Mouse (Mus musculus): ENCODE data around the gene Bsn. TPM values are rescaled to one million over a fixed set of nuclear protein-coding genes. Genes with fewer than 3 reads are reported as not detected.

Bsn gene
- total RNA-seq, 2 experiments from 2014 or later, result 0.07 to 0.11 TPM

DNA sequence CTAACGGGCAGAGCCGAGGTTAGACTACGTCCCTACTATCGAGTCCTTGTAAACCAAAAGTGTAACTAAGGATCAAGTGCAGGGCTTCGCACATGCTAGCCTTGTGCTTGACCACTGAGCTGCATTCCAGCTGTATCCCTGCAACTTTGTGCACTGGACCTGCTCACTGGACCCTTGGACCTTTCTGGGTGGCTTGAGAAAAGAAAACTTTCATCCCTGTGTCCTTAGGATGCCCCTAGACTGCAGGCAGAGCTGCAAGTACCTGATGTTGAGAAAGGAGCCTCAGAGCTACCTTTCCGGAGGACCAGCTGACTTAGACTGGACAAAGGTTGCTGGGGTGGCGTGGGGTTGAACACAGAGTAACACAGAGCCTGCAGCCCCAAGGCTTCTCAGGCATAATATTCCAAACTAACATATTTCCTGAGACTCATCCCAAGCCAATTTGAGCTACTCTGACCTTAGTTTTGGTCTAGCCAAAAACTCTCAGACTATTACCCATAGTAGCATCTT, 99.5 kb downstream of the Bsn start:
- no peak for DNase-seq

DNA sequence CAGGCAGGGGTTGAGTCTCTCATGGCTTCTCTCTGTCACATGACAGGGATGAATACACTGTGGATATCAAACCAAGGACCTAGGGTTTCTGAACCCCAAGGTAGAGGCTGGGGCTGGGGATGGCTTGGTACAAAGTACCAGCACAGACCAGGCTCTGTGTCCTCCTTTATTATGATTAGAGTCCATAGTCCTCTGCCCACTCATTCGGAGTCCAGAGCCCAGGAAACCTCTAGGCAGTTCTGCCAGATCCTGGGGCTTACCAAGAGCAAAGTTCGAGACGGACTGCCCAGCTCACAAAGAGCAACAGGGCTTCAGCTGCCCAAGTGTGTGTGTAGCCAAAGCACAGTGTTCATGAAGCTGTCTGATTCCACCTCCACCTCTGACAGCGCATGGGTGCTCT, 104.9 kb downstream of the Bsn start:
- DNase-seq, result no peak

DNA sequence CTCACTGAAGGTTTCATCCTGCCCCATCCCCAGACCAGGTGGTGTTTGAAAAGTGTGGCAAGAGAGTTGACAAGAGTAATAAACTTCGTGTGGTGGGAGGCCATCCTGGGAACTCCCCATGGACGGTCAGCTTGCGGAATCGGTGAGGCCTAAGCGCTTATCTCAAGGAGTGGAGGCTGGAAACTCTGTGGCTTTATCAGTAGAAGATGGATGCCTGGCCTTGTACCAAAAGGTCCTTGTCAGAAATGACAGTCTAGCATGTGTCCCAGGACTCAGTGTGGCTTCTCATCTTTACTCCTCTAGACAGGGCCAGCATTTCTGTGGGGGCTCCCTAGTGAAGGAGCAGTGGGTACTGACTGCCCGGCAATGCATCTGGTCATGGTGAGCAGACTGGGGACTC, 106.6 kb downstream of the Bsn start:
- no peak for DNase-seq

DNA sequence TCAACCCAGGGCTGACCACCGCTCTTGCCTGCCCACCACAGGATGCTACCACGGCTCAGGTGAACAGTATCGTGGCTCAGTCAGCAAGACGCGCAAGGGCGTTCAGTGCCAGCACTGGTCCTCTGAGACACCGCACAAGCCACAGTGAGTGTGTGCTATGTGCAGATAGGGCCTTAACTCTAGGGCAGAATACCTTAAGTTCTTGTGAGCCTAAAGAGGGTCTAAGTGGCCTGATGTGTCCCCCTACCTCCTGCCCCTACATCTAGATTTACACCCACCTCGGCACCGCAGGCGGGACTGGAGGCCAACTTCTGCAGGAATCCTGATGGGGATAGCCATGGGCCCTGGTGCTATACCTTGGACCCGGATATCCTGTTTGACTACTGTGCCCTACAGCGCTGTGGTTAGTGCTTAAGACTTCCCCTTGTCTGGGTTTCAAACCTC, 107.2 kb downstream of the Bsn start, which contains the start of gene Rnf123:
Gene Rnf123, minus strand, starts transcription at position 359 of the 444 bp plus-strand sequence.
- no peak for DNase-seq

DNA sequence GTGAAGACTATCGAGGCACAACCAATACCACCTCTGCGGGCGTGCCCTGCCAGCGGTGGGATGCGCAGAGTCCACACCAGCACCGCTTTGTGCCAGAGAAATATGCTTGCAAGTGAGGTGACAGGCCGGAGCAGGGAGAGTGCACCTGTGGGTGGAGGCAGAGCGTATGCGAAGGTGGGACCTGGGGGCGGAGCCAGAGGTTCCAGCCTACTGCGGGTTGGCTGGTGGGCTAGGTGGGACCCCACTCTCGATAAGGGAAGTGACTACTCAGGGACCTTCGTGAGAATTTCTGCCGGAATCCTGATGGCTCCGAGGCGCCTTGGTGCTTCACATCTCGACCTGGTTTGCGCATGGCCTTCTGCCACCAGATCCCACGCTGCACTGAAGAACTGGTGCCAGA, 107.6 kb downstream of the Bsn start:
- no peak for DNase-seq

DNA sequence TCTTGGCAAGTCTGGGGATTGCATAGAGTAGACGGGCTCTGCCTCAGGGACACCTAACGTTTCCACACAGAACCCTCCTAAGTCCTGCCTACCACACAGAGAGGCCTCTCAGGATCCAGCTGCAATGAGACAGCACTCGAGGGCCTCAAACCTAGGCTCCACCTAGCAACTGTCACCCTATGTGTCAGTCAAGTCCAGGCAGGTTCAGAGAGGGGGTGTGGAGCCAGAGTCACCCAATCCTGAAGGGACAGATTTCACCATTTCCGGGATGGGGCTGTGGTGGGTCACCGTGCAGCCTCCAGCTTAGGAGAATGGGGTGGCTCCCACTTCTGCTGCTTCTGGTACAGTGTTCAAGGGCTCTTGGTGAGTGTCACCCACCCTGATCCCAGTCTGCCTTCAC, 110.0 kb downstream of the Bsn start, which contains the start of gene Mst1:
Gene Mst1, plus strand, starts transcription at position 269 of the 400 bp plus-strand sequence.
- no peak for DNase-seq

DNA sequence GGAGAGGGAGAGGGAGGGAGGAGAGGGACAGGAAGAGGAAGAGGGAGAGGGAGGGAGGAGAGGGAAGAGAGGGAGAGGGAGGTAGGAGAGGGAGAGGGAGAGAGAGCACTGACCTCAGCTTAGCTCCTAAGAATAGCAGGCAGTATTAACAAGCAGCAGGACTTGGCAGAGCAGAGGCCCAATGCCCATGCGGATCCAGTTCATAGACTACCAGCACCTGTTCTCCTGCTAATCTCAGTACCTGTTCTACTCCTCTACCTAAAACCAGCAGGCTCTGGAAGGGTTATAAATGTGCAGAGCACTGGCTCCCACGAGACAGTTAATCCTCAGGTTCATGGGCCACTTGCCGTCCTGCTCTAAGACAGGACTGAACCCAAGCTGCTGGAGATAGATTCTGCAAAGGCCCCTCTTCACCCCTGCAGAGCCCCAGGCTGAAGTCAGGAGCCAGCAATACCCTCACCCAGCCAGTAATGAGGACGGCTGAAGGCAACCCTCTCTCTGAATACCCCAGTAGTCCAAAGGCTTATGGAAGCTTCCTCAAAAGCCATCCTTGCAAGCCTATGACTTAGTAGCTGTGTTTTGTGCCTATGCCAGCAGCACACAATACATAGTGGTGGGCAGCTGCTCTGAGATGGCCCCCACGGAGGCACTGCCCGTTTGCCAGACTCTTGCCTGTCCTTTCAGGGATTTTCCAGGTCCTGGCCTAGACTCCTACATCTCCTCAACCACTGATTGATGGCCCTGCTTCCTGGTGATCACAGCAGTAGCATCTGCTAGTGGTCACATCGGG, 116.8 kb downstream of the Bsn start:
- DNase-seq, result no peak

DNA sequence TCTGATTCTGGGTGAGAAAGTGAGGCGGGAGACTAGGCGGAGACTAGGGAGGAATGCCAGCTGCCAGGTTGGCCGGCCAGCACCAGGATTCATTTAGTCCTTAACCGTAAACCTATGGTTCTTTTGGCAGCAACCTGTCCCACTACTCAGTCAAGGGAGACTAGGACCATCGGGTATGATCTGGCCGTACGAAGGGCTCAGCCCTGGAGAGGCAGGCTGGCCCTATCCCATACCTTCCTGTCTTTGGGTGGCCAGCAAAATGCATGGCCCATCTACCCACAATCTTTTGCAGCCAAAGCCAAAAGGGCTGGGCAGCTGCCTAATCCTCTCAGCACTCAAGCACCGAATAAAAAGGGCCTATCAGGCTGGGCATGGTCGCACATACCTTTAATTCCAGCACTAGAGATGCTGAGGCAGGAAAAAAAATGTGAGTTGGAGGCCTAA, 117.7 kb downstream of the Bsn start:
- no peak for DNase-seq

DNA sequence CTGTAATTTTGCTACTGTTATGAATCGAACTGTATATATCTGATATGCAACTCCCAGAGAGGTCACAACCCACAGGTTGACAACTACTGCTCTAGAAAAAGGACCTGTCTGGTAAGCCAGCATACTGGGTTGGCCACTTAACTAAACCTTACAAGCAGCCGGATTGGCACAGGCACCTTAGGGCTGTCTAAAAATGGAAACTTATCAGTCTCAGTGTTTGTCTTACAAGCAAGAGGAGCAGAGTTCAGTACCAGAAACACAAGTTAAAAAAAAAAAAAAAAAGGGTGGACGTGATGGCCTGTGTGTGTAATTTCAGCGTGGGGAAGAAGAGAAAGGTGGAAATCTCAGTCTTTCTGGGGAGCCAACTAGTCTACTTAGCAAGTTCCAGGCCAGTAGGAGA, 118.4 kb downstream of the Bsn start:
- no peak for DNase-seq

DNA sequence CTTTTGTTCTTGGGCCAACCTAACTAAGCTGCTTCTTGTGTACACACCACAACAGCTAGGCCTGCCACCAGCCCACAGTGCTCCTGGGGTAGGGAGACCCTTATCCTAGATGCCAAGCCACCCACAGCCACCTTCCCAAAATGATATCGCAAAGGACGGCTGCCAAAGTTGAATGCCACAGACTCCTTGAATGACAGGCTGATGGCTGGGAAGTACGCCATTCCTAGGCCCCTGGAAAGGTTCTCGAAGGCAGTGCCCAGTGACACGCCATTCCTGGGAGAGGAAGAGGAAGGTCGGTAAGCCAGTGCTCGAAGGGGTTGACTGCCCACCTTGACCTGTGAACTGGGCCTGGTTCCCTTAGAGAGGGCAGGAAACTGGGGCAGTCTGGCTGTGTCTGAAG, 120.7 kb downstream of the Bsn start:
- DNase-seq, result no peak

DNA sequence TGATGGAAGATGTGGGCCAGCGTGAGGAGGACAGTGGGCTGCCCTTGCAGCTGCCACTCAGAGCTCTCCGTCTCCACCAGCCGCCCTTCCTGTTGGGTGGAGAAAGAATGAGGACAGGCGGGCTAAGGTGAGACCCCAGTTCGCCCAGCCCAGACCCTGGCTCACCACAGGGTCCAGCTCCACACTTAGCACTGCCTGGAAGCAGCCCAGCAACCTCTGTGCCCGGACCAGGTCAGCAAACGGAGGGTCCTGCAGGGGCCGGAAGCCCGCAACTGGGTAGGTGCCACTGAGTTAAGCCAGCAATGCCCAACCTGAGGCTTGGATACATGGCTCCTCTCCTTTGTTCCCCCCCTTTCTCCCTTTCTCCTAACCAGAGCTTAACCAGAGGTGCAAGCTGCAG, 121.2 kb downstream of the Bsn start:
- no peak for DNase-seq

DNA sequence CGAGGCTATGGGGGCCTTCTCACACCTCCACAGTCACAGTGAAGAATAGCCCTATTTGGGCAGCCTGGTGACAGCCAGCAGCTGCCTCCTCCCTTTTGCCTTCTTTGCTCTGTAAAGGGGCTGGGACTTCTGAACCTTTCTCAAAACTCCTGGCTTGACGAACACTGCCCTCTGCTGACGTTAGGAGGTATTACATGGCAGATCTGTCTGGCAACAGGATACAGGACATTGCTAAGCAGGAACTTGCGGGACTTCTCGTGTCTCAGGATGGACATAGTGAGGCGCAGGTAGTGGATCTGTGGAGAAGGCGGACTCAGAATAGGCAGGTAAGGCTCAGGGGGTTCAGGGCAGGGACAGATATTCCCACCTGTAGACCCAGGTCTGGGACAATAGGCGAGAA, 122.3 kb downstream of the Bsn start:
- peak; percentile 92 for DNase-seq

DNA sequence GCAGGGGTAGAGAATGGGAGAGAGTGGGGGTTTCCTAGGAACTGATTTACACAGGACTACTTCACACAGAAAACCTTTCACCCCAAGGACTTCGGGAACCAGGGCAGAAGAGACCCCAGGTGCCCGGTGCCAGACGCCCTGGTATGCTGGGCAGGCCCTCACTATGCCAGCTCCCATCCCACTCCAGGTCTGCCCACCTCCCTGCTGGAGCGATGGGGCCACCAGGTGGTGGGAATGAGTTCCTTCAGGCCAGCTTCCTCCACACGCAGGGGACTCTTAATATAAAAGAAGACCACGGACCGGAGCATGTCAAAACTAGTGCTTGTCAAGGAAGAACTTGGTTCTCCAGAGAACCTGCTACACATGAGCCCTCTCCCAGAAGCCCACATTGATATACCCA, 123.0 kb downstream of the Bsn start:
- DNase-seq, result no peak

DNA sequence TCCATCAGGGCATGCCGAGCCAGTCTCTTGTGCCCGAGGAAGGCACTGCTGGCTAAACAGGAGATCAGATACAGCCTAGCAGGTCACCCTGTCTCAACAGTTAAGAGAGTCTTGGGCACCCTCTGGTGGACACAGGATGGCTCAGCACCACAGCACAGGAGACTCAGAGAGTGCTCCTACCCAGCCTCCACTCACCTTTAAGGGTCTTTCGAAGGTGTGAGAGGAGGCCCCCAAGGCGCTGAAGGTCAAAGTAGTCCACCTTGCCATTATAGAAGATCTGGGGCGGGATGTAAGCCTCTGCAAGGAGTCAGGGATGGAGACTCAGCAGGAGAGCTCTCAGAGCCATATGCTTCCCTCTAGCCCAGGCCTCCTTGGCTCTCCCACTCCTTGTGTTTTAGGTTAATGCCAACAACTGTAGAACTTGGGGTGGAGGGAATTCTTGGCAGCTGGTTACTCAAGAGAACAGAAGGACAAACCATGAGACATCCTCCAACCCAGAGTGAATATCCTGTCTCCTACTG, 124.6 kb downstream of the Bsn start:
- DNase-seq, result peak; percentile 73

DNA sequence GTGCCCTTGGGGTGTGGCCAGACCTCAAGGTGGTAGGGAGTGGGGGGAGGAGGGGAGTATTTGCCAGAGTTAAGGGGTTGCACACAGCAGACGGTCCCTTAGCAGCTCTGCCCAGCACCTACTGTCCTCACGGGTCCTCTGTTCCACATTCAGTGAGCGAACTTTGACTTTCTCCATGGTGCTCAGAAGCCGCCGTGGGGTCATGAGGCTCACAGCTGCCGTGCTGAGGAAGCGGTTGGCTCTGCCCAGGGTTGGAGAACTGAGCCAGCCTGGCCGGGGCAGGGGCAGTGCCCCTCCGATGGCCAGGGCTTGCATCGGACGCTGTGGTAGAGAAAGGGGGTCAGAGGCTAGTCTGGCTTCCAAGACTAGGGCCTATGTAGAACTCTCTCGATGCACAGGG, 126.8 kb downstream of the Bsn start:
- DNase-seq, result no peak

DNA sequence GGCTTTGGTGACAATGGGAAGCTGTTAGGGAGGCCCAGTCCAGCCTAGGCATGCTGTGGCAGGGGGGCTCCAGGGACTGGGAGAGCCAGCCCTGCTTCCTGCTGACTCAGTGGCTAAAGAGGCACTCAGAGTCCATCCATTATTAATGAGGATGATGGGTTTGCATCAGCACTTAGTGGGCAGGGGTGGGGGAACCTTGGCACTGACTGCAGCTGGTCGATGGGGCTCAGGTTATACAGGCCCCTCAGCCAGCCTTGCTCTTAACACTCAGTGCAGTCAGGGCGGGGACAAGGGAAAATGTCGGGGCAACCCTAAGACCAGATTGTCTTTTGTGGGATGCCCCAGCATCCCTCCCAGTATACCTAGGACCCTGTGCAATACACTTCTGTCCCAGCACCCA, 128.0 kb downstream of the Bsn start:
- no peak for DNase-seq

DNA sequence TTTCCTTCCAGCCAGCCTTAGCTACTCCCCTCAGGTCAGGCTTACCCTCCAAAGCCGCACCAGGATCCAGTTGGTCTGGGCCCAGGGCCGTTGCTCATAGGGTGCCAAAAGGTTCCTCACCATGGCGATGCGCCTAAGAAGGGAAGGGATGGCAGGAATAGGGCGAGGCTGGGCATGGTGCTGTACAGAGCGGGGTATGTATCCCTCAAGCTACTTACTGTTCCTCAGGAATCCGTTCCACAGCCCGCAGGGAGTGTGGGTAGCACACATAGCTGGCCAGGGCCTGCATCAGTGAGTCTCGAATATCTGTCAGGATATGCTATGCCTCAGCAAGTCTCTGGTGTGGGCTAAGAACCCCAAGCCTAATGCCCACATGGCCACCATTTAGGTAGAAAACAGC, 131.9 kb downstream of the Bsn start:
- DNase-seq, result no peak

DNA sequence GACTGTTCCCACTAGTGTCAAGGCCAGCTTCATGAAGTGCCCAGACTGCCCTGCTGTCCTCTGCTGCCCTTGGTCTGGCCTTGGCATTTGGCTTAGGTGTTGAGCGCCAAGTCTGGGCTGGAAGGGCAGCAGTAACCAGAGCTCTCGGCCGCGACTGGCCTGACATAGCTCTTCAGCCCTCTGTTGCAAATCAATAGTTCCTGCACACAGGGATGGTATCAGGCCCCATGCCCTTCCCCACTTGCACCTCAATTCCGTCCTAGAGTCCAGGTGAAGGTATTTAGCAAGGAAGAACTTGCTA, 133.0 kb downstream of the Bsn start:
- DNase-seq, result peak; percentile 61

DNA sequence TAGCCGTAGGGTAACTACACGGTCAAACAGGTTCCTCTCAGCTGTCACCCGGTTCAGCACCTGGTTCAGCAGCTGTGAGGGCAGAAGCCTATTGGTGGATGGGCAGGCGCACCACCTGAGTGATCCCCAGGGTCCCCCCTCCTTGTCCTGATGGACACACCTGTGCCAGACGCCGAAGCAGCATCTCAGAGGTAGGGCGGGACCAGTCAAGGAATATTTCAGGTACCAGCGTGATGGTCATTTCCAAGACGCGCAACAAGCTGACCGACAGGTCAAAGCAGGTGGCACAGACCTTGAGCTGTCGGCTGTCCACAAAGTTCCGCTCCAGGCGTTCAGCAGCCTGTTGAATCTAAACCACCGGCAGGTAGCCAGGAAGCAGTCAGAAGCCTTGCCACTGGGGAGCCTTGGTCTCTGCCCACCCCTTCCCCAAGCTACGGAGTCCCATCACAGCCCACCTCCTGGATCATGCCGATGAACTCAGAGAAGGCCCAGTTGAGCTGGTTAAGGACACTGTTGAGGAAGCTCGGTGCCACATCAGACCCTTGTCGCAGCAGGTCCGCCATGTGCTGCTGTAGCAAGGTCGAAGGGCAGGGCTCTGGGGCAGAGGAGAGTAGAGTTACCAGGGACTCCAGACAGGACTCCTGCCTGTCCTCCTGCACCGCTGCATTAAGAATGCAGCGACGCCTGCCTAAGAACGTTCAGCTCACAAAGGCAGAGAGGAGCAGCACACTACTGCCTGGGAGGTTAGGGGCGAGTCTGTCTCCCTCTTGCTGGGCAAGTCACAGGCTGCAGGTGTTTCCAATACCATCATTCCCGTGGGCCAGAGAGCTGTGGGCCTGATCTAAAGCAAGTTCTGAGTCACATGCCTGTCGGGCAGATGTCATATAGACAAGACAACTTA, 133.6 kb downstream of the Bsn start:
- DNase-seq, result no peak

DNA sequence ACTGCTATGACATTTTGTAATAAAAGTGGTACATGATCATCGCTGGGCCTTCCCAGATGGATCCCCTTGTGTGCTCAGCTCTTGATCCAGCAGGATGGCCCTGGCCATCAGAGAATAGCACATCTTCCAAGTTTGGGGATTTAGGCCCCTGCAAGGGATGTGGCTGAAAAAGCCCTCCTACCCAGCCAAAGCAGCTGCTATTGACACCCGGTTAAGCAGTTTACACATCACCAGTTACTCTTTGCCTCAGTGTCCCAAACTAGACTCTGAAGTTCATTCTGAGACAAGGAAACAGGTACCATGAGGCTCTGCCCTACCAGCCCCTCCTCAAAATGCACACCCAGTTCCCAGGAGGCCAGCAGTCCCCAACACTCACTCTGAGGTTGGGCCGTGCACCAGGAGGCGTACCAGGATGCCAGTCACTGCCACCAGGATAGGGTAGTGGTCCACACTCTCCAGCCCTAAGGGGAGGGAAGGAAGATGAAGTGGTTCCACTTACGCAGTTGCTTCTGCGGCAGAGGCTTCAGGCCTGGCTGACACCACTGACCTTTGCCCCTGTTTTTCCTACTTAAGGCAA, 134.4 kb downstream of the Bsn start:
- DNase-seq, result no peak

DNA sequence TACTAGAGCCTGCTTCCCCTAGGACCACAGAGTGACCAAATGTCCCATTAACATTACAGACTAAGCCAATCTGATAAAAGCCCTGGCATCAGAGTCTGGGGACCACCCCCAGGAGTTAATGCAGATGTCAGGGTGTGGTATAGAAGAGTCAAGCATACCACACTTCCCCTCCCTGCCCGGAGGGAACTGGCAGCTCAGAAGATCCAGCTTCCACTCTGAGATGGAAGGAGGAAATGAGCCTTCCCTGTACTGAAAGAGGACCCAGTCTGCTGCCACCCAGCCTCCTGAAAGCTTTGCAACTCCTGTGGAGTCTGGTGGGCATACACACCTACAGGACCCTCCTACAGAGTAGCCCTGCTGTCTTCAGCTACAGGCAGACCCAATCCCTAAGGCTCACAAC, 135.1 kb downstream of the Bsn start:
- DNase-seq, result no peak

DNA sequence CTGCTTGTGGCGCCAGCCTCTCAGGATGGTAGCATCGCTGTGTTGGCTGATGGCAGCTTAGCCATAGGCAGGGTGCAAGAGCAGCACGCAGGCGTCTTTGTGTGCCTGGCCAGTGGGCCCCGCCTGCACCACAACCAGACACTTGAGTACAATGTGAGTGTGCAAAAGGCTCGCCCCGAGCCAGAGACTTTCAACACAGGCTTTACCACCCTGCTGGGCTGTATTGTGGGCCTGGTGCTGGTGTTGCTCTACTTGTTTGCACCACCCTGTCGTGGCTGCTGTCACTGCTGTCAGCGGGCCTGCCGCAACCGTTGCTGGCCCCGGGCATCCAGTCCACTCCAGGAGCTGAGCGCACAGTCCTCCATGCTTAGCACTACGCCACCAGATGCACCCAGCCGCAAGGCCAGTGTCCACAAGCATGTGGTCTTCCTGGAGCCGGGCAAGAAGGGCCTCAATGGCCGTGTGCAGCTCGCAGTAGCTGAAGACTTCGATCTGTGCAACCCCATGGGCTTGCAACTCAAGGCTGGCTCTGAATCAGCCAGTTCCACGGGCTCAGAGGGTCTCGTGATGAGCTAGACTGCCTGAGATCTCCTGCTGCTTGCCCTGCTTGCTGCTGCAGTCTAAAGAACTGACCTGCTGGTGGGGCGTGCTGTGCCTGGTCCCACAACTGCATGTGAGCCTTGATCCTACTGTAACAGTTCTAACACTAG, 135.7 kb downstream of the Bsn start:
- no peak for DNase-seq
